Mouse (Mus musculus) G1E (cell line): ENCODE measurements around the gene Idh3g.

Experiments
- CTCF ChIP-seq: IDR thresholded peaks from 2 replicates; pipeline ENCODE4 v1.5.1; 2012; ENCODE audit warnings: low read depth, low read length, inconsistent platforms, mixed read lengths
- GATA1 ChIP-seq: IDR thresholded peaks from 2 replicates; pipeline ENCODE4 v1.6.1; 2012; ENCODE audit warnings: borderline replicate concordance, low read length, inconsistent platforms, mixed read lengths
- POLR2AphosphoS5 ChIP-seq: IDR thresholded peaks from 2 replicates; pipeline ENCODE4 v1.6.1; 2012; ENCODE audit warnings: low read depth, low read length, inconsistent platforms; ENCODE audit not compliant: insufficient replicate concordance

DNA sequence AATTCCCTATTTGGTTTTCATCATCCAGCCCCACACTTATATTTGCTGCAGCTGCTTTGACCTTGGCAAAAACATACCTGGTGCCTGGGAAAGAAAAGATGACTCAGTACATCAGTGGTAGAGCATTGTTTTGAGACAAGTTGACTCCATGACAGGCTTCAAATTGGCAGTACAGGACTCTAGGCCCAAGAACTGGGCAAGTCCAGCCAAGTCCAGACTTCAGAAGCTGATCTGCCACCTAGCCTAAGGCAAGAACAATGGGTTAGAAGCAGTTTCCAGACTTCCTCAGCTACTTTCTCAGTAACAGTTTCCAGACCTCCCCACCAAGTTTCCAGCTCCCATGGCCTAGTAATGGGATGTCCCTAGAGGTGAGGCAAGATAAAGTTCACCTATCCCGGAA lies 49.0 kb upstream of the Idh3g start:
- TF ChIP-seq CTCF (no peak), GATA1 (no peak), POLR2AphosphoS5 (no peak)
